In the genomic region with DNA sequence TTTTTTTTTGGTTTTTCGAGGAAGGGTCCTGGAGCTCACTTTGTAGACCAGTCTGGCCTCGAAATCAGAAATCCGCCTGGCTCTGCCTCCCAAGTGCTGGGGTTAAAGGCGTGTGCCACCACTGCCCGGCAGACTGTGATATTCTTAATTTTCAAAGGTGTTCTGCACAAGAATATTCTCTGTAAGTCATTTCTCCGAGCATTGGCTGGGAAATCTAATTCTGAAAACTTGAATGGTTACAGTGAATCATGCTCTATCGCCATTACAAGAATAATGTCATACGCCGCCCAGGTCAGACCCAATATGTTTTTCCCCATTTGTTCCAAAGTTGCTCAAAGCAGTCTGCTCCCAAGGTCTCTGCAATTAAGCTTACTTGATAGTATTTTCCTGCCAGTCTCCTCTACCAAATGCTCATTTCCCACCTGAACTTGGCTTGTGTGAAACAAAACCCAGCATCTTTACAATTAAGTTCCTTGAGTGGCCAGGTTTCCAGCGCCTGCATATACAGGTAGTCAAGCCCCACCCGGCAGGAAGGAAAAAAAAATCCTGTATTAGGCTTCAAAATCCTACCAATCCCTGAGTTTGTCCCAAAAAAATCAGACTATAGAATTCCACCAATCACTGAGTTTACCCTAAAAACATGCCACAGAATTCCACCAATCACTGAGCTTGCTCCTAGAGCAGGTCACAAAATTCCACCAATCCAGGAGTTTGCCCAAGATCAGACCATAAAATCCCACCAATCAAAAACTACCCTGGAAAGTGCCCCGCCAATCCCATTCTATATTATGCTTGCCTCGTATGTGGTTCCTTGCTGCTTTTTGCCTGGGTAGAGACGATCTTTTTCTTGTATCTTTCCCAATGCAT, we compare ENCODE assay signal across 8 mouse cellular contexts. TPM values are rescaled to one million over a fixed set of nuclear protein-coding genes. Genes with fewer than 3 reads are reported as not detected.
DNase-seq lines count a peak whose midpoint lies in the region; ATAC-seq and TF ChIP-seq lines count a peak whose summit lies in the region.

A gene (minus strand): TSS at position 51 of the 867 bp plus-strand sequence.

- no peak; the same call in 1 of the 2 replicates for ATAC-seq in lung, embryonic 14.5 days (ENCODE audit: insufficient read depth)
- ATAC-seq in forebrain, postnatal 0 days: no peak
- ATAC-seq in neural tube, embryonic 12.5 days (ENCODE audit: low FRiP score, low read depth): no peak

- H3K9me3 ChIP-seq in lung, embryonic 14.5 days (ENCODE audit: low read depth, low read length): no peaks in the 10 kb centered on the region
- no peaks in the 10 kb centered on the region for H3K9me3 ChIP-seq in forebrain, postnatal 0 days (ENCODE audit: low read length)
- H3K9me3 ChIP-seq in neural tube, embryonic 12.5 days: no peaks in the 10 kb centered on the region

- peak within 1 kb of the TSS; percentile 93 for H3K4me2 ChIP-seq in lung, embryonic 14.5 days
- peak within 1 kb of the TSS; percentile 98 for H3K4me2 ChIP-seq in forebrain, postnatal 0 days (ENCODE audit: low read depth)
- H3K4me2 ChIP-seq in neural tube, embryonic 12.5 days (replicated peaks): peak within 1 kb of the TSS; percentile 92

- intact Hi-C loops in left cerebral cortex, postnatal 25 days (cut with DNase I): no loop called here

- H3K27me3 ChIP-seq in lung, embryonic 14.5 days (ENCODE audit: insufficient read depth, low read length): no peaks in the 10 kb centered on the region
- no peaks in the 10 kb centered on the region for H3K27me3 ChIP-seq in forebrain, postnatal 0 days (ENCODE audit: insufficient read depth, low read length)
- no peaks in the 10 kb centered on the region for H3K27me3 ChIP-seq in neural tube, embryonic 12.5 days (replicated peaks)

- H3K9ac ChIP-seq in lung, embryonic 14.5 days: peak within 1 kb of the TSS; percentile 77
- peak within 1 kb of the TSS; percentile 76 for H3K9ac ChIP-seq in forebrain, postnatal 0 days
- H3K9ac ChIP-seq in neural tube, embryonic 12.5 days: peak within 1 kb of the TSS; percentile 77

- DNase-seq in lung, embryonic 14.5 days: no peak
- DNase-seq in lung, postnatal 36 days: no peak
- DNase-seq in adrenal gland, postnatal 4 days (ENCODE audit: low spot score in 2 of 2): no peak
- DNase-seq in forebrain, postnatal 0 days: no peak
- DNase-seq in left cerebral cortex, postnatal 25 days (ENCODE audit: low spot score in 2 of 2): no peak
- no peak for DNase-seq in right cerebral cortex, postnatal 4 days
- no peak for DNase-seq in kidney, postnatal 14 days

- no peak for TF ChIP-seq CTCF in lung, embryonic 14.5 days (IDR thresholded peaks at IDR 0.05; ENCODE audit: low read depth)
- TF ChIP-seq CTCF in forebrain, postnatal 0 days (IDR thresholded peaks at IDR 0.05; ENCODE audit: low read depth): no peak

- peaks cover 12% of the 10 kb centered on the region; the same call in 1 of the 2 replicates for H3K36me3 ChIP-seq in lung, embryonic 14.5 days (ENCODE audit: insufficient read depth)
- H3K36me3 ChIP-seq in forebrain, postnatal 0 days (ENCODE audit: insufficient read depth): no peaks in the 10 kb centered on the region
- H3K36me3 ChIP-seq in neural tube, embryonic 12.5 days: peaks cover 12% of the 10 kb centered on the region

- H3K4me1 ChIP-seq in lung, embryonic 14.5 days (ENCODE audit: insufficient read depth): peaks cover 7% of the 10 kb centered on the region; the same call in 1 of the 2 replicates
- peaks cover 6% of the 10 kb centered on the region; the same call in 1 of the 2 replicates for H3K4me1 ChIP-seq in forebrain, postnatal 0 days (ENCODE audit: insufficient read depth)
- peaks cover 8% of the 10 kb centered on the region for H3K4me1 ChIP-seq in neural tube, embryonic 12.5 days

- WGBS in lung, embryonic 14.5 days: 76% methylated on average over 14 of the region's 14 CpGs
- WGBS in forebrain, postnatal 0 days: 75% methylated on average over 14 of the region's 14 CpGs
- 83% methylated on average over 14 of the region's 14 CpGs for WGBS in neural tube, embryonic 12.5 days

- peak within 1 kb of the TSS; percentile 79 for H3K4me3 ChIP-seq in lung, embryonic 14.5 days (ENCODE audit: low read depth, low read length)
- peak within 1 kb of the TSS; percentile 72 for H3K4me3 ChIP-seq in forebrain, postnatal 0 days (ENCODE audit: low read depth, low read length)
- peak within 1 kb of the TSS; percentile 70 for H3K4me3 ChIP-seq in neural tube, embryonic 12.5 days

- H3K27ac ChIP-seq in lung, embryonic 14.5 days (ENCODE audit: low read depth): peak within 1 kb of the TSS; percentile 73; the same call in 1 of the 2 replicates
- peak within 1 kb of the TSS; percentile 77 for H3K27ac ChIP-seq in forebrain, postnatal 0 days (ENCODE audit: low read depth, low read length)
- H3K27ac ChIP-seq in neural tube, embryonic 12.5 days: peak within 1 kb of the TSS; percentile 37; the same call in 1 of the 2 replicates

RNA-seq across cellular contexts. Expression of the gene that starts here (rescaled TPM):
- polyA plus RNA-seq in lung, embryonic 14.5 days (2014; fragmentation: Nextera tagmentation; extraction: Ambion mirVana): 24.4 and 27.7 TPM in 2 replicates
- 10 to 100 TPM; 31.9 to 35.4 TPM for total RNA-seq in adrenal gland, postnatal 4 days (2021)
- total RNA-seq in forebrain, postnatal 0 days (2014; rRNA removed): 24.4 and 24.5 TPM in 2 replicates
- polyA plus RNA-seq in forebrain, postnatal 0 days (2015; fragmentation: Nextera tagmentation; extraction: Ambion mirVana): 20.1 and 25.2 TPM in 2 replicates
- total RNA-seq in left cerebral cortex, postnatal 25 days (2021): 10 to 100 TPM; 14.6 to 15.8 TPM
- polyA plus RNA-seq in neural tube, embryonic 12.5 days (2016; fragmentation: Nextera tagmentation; extraction: Ambion mirVana): 30.6 and 35.7 TPM in 2 replicates
